Mouse (Mus musculus) thymus, postnatal 10 days (tissue): ENCODE results near the gene D130043K22Rik.
"Not testable (repeated sequence)": the region's sequence is repeated elsewhere in the genome, so short reads cannot be mapped to it uniquely, and the experiment has no call there.

Experiments used
- DNase-seq, 2 experiments: peaks; one replicate each; pipeline ENCODE4 v3.0.0; 2021; ENCODE audit warnings: low spot score in 2 of 2

Gene D130043K22Rik

DNA sequence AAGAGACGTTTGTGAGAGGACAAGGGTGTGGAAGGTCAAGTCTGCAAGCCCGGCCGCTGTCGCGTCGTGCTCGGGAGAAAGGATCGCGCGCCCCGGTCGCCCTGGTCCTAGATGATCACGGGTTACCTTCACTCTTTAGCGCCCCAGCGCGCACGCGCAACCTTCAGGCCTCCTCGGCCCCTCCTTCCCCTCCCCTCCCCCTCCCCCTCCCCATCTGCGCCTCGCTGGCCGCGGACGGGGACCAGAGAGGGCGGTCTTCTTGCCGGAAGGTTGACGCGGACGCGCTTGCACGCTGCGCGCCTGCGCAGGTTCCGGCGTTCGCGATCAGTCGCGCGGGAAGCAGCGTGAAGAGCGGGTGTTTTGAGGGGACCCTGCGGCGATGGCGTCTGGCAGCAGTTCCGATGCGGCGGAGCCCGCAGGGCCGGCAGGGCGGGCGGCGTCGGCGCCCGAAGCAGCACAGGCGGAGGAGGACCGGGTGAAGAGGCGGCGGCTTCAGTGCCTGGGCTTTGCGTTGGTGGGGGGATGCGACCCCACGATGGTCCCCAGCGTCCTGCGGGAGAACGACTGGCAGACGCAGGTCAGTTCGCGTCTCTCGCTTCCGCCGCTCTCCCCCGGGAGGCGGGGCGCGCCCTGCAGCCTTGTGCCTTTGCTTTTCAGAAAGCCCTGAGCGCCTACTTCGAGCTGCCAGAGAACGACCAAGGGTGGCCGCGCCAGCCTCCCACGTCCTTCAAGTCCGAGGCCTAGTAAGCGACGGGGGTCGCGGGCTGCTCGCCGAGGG, 13.4 kb upstream of the D130043K22Rik start, which contains the start of the genes Acot13 and Tdp2:
Acot13 (minus strand) TSS at position 188 of the 778 bp plus-strand sequence.
Tdp2 (plus strand) TSS at position 327 of the 778 bp plus-strand sequence.
- peak; percentile 93 to 95 for DNase-seq

DNA sequence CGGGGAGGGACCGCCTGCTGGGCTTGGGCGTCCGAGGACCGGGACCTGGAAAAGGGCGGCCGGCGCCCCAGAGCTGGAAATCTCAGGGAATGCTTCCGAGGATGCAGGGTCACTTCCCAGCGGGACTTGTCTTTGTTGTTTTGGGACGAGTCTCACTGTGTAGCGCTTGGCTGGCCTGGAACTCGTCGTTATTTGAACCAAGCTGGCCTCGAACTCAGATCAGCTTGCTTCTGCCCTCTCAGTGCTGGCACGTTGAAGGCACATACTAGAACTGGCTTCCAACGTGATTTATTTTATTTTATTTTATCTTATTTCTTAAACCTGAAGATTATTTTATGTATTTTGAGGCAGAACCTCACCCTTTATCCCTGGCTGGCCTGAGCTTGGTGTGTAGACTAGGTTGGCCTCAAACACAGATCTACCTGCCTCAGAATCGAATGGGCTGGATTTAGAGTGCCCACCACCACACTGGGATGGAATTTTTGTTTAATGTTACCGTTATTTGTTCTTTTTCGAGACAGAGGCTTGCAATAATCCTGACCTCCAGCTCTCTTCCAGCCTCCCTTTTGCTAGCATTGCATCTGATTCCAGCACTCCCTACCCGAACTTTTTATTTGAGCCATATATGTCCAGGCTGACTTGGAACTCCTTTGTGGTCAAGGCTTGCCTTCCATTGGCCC, 12.7 kb upstream of the D130043K22Rik start:
- DNase-seq: no peak

DNA sequence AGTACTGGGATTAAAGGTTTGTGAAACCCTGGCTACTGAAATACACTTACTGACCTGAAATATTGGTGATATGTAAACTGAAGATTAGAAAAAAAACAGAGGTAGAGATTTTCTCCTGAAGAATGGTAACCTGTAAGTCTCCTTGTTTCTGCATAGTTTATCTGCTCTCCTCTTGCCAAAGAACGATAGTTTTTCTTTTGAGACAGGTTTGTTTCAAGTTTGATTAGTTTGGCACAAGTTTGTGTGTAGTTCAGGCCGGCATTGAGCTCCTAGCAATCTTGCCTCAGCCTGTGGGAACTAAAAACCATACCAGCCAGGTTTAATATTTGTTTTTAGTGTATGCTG, 12.2 kb upstream of the D130043K22Rik start:
- DNase-seq: no peak

GRCm38 (mm10) chr13:24837765-24838164, 7.2 kb upstream of the D130043K22Rik start:
- DNase-seq: not testable (repeated sequence)

DNA sequence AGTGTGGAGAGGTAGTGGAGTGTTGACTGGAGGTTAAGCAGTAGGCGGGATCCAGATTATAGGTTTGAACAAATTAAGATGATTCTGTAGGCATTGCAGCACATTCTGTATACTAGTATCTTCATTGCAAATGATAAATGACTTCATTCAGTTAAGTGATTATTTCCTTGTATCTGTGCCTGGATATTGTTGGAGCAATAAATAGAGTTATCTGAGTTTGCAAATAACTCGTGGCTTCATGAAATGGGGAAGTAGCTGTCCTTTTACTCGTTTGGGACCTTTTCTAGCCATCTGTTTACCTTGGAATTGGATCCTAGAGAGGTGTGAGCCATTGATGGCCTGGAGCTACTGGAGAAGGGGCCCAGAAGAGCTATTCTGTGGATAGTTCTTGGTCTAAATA, 5.1 kb upstream of the D130043K22Rik start:
- DNase-seq: no peak

DNA sequence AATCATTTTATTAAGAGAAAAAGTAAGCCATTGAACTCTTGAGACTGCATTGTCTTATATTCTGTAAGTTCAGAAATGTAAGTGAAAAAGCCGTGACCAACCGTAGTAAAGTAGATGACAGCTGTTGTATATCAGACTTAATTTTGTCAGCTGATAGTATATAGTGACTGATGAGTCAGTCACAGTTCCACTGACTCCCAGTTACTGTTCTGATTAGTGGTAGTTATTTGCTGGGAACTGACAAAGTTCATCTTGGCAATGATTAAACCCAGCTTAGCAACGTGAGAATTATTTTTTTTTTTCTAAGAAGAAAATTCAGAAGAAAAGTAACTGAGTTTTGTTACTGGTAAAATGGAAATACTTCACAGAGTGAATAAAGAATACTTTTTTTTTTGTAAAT, 3.2 kb upstream of the D130043K22Rik start:
- no peak for DNase-seq

GRCm38 (mm10) chr13:24849318-24849717, 4.4 kb downstream of the D130043K22Rik start:
- DNase-seq: no peak

- DNase-seq: no peak
Measured at GRCm38 (mm10) chr13:24851989-24852388, 7.1 kb downstream of the D130043K22Rik start.

DNA sequence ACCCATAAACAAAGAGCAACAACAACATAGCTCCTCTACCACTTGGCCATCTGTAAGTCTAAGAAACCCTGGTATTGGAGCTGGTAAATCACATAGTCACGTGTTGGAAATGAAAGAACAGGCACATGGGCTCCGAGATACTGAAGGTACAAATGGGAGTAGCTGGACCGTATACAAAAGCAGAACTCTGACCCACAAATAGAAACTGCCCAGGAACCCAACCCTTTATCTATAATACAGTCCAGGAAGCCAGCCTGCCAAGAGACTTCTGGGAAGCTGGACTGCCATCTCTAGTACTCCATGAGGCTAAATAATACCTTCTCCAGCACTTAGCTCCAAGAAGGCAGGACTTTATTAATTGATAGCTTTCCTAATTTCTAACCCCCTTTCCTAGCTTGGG, 7.6 kb downstream of the D130043K22Rik start:
- no peak for DNase-seq

DNA sequence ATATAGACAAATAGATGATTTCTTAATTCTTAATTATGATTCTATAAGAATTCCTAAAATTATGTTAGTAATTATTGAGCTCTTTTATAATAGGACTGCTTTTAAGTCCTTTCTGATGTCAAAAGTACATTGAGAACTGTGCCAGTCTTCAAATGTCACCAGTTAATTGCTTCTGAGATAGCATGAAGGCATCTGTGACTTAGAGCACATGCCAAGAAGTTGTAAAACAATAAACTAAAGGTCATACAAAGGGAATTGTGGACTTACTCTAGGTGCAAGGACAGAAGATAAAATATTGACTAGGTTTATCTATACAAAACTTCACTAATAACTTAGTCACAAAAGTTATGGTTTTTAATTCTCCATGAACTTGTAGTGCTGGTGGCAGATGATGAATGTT, 14.2 kb downstream of the D130043K22Rik start:
- no peak for DNase-seq

GRCm38 (mm10) chr13:24861084-24861483, 16.1 kb downstream of the D130043K22Rik start:
- no peak for DNase-seq

- DNase-seq: no peak
Measured at GRCm38 (mm10) chr13:24862021-24862420, 17.1 kb downstream of the D130043K22Rik start.

- DNase-seq: peak; percentile 32 to 75
Measured at GRCm38 (mm10) chr13:24862520-24862919, 17.6 kb downstream of the D130043K22Rik start.

DNA sequence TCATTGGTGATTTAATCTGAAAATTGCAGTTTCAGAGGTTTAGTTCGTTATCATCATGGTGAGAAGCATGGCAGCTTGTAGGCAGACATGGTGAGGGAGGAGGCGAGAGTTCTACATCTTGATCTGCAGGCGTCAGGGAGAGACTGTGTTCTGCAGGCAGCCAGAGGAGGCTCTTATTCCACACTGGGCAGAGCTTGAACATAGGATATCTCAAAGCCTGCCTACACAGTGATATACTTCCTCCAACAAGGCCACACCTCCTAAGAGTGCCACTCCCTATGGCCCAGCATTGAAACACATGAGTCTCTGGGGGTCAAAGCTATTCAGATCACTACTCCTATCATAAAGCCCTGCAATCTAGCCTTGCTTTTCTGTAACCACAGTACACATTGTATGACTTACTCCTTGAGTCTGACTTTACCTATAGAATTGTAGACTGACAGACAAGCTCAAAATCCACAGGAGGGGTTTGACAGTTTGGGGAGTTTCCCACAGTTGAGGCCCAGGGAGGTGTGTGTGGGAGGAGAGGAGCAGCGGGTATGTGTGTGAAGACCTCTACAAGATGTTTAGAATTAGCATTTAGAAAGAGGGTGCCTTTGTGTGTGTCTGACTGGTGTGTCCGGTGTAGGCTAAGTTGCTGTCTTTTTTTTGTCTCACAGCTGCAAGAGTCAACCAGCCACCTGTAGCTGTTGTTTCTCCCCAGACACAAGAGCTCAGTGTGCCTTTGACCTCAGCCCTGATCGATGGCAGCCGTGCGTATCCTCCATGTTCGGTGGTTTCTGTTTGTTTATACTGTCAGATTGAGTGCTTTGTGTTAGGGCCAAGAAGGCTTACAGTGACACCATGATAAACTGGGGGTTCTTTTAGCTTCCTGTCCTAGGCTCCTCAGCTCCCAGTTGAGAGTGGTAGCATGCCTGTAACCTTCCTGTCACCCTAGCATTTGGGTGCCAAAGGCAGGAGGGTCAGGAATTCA, 21.8 kb downstream of the D130043K22Rik start:
- no peak for DNase-seq

DNA sequence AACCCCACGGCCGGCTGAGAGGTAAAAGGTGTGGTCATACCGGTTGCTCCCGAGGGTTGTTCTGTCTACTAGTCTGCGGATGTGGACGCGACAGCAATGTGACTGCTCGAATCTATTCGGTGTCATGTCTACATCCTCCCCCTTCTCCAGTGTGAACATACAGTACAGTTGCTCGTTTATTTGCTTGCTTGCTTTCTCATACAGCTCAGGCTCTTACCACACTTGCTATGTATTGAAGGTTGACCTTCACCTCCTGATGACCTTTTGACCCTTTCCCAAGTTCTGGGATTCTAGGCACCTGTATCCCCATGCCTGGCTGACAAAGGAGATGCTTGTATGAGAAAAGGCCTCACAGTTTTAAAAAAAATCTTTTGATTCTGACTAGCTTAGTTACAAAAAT, 22.9 kb downstream of the D130043K22Rik start:
- no peak for DNase-seq

- no peak for DNase-seq
Measured at GRCm38 (mm10) chr13:24868233-24868632, 23.3 kb downstream of the D130043K22Rik start.

DNA sequence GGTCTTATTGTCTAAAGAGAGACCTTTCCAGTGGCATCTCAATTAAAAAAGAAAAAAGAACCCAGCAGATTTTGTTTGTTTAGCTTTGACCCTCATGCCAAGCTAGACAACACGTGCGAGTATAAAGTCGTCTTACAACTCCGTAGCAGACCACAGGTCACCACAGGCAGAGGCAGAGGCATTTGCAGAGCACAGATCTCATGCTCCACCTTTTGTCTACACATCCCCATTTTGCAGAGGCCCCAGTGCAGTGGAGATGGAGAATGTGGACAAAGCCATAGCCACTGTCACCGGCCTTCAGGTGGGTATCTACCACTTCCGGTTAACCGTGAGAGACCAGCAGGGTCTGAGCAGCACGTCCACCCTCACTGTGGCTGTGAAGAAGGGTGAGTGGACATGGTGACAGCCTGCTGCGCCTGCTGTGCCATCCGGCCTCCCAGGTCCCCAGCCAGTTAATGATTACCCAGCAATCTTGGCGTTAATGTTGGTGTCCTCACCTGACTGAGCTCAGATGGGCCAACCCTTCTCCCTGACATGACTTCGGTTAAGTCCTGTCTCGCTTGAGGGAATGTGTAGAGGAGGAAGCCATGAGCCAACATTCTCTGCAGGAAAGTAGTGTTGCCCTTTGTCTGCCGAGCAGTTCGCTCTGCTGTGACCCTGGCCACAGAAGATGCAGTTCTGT, 34.6 kb downstream of the D130043K22Rik start:
- no peak for DNase-seq

DNA sequence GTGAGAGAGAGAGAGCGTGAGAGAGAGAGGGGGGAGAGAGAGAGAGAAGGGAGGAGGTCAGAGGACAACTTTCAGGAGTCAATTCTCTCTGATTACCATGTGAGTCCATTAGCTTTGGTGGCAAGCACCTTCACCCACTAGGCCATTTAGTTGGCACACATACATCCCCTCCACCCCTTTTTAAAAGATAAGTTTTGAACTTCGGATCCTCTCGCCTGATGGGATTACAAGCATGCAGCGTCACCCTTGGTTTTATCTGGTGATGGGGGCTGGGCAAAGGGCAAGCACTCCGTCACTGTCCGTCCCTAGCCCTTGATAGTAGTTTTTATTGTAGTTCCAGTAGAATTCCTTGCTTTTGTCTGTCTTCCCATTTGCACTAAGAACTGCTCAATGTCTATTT, 35.3 kb downstream of the D130043K22Rik start:
- no peak for DNase-seq

DNA sequence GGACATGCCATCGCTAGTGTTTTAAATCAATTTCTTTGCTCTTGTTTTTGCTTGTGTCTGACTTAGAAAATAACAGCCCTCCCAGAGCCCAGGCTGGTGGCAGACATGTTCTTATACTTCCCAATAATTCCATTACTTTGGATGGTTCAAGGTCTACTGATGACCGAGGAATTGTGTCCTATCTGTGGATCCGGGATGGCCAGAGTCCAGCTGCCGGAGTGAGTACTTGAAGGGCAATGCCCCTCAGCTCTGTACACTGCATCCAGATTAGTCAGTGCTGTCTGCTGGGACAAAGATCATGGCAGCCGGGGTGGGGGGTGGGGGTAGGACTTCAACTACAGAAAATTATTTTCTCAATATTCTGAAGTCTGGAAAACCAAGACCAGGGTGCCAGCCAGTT, 35.8 kb downstream of the D130043K22Rik start:
- DNase-seq: no peak

- DNase-seq: peak in 1 of 2 experiments; percentile 11
Measured at GRCm38 (mm10) chr13:24882411-24882810, 37.5 kb downstream of the D130043K22Rik start.

- DNase-seq: no peak
Measured at GRCm38 (mm10) chr13:24889554-24889953, 44.6 kb downstream of the D130043K22Rik start.
